Comparison of ENCODE assay signal across 8 mouse cellular contexts in genomic region chr11:107337391-107338148, GRCm38 (mm10).
DNase-seq lines count a peak whose midpoint lies in the region; ATAC-seq lines count a peak whose summit lies in the region.

No protein-coding gene starts in this region.

- H3K9me3 ChIP-seq in heart, embryonic 14.5 days (ENCODE audit: control insufficient read depth, low read length): peaks cover 3% of the 10 kb centered on the region; the same call in 1 of the 2 replicates
- no peaks in the 10 kb centered on the region for H3K9me3 ChIP-seq in liver, embryonic 15.5 days (replicated peaks)

- WGBS in heart, embryonic 14.5 days: 47% methylated on average over 18 of the region's 18 CpGs
- WGBS in liver, embryonic 15.5 days (ENCODE audit: insufficient replicate concordance): 71% methylated on average over 18 of the region's 18 CpGs

- H3K27me3 ChIP-seq in heart, embryonic 14.5 days (ENCODE audit: control insufficient read depth, insufficient read depth, low read length): no peaks in the 10 kb centered on the region
- no peaks in the 10 kb centered on the region for H3K27me3 ChIP-seq in liver, embryonic 15.5 days

- H3K27ac ChIP-seq in heart, embryonic 14.5 days (replicated peaks in 1 of 2; ENCODE audit: control insufficient read depth in 1 of 2, insufficient read depth in 1 of 2, low read depth in 2 of 2, low read length in 2 of 2): peak overlapping the region; percentile 53 to 64
- H3K27ac ChIP-seq in liver, embryonic 15.5 days (replicated peaks): no peak overlapping the region

- DNase-seq in cerebellum, postnatal 10 days: peak; percentile 50 to 52
- DNase-seq in cerebellum, postnatal 4 days (ENCODE audit: low spot score in 2 of 2): no peak
- DNase-seq in brain, adult 2 months (ENCODE audit: low read depth, low spot score): peak; percentile 64
- no peak for DNase-seq in testis, postnatal 10 days (ENCODE audit: low spot score)
- DNase-seq in layer of hippocampus, postnatal 36 days: no peak

- no peak for ATAC-seq in heart, embryonic 14.5 days (ENCODE audit: insufficient number of reproducible peaks, insufficient read depth, low FRiP score, low read depth)
- ATAC-seq in liver, embryonic 15.5 days (ENCODE audit: insufficient read depth): peak; percentile 68
- no peak for ATAC-seq in monocyte, adult 5-6 weeks (replicated peaks; ENCODE audit: insufficient number of reproducible peaks, low FRiP score, low TSS enrichment, poor library complexity, severe bottlenecking)

- peaks cover 39 to 69% of the 10 kb centered on the region in 2 experiments for H3K4me1 ChIP-seq in heart, embryonic 14.5 days (ENCODE audit: control insufficient read depth in 2 of 2, insufficient read depth in 2 of 2, low read length in 2 of 2)
- H3K4me1 ChIP-seq in liver, embryonic 15.5 days (replicated peaks): peaks cover 34% of the 10 kb centered on the region

- no peak overlapping the region for H3K4me3 ChIP-seq in heart, embryonic 14.5 days (ENCODE audit: control insufficient read depth in 1 of 2, insufficient read depth in 1 of 2, low read depth in 1 of 2, low read length in 2 of 2)
- no peak overlapping the region for H3K4me3 ChIP-seq in liver, embryonic 15.5 days (replicated peaks)

- peak overlapping the region; percentile 19 for H3K4me2 ChIP-seq in heart, embryonic 14.5 days (ENCODE audit: low read length)
- H3K4me2 ChIP-seq in liver, embryonic 15.5 days: peak overlapping the region; percentile 18; the same call in 1 of the 2 replicates

- H3K36me3 ChIP-seq in heart, embryonic 14.5 days (ENCODE audit: control insufficient read depth, insufficient read depth, low read length): no peaks in the 10 kb centered on the region
- peaks cover under 1% of the 10 kb centered on the region; the same call in 1 of the 2 replicates for H3K36me3 ChIP-seq in liver, embryonic 15.5 days (replicated peaks)

- peak overlapping the region; percentile 47 for H3K9ac ChIP-seq in heart, embryonic 14.5 days (ENCODE audit: low read length)
- H3K9ac ChIP-seq in liver, embryonic 15.5 days: no peak overlapping the region

Comparison
In these comparisons a context has a peak if more than half of its experiments do, and no peak if none do; other contexts are left out.
1. DNase-seq: peak in cerebellum, postnatal 10 days (2 of 2) and brain, adult 2 months (single experiment); none in cerebellum, postnatal 4 days (0 of 2), testis, postnatal 10 days (single experiment) and layer of hippocampus, postnatal 36 days (0 of 2).